Mouse (Mus musculus) megakaryocyte, embryonic 14.5 days (primary cell): ENCODE measurements at regions not wholly inside any gene's neighbourhood (a gene's known extent, or its start where the extent isn't known, plus 50 kb on each side); places are given as distances from the start of the nearest gene placed in this dataset.

ENCODE experiments used
- FLI1 ChIP-seq: IDR thresholded peaks from 2 replicates; pipeline ENCODE4 v1.6.1; 2012; ENCODE audit warnings: low read length, inconsistent platforms, mixed read lengths
- GATA1 ChIP-seq: IDR thresholded peaks from 3 replicates; pipeline ENCODE4 v1.6.1; 2012; ENCODE audit warnings: mixed read lengths, low read length, inconsistent platforms, borderline replicate concordance

GRCm38 (mm10) chr17:47104328-47104727 lies 94.0 kb upstream of the Ubr2 start:
- TF ChIP-seq GATA1, result no peak
- no peak for TF ChIP-seq FLI1
